Mouse (Mus musculus): ENCODE data around the gene Pgm5.

- no peak for TF ChIP-seq CTCF (IDR thresholded peaks at IDR 0.05; ENCODE audit: low read depth, low read length)
- no peak for TF ChIP-seq POLR2A (IDR thresholded peaks at IDR 0.05; ENCODE audit: borderline replicate concordance, low read depth, low read length)
These were observed 126.0 kb downstream of the Pgm5 start for GRCm38 (mm10) chr19:24735484-24736128.

Measured in bone marrow macrophage, adult 2 months (primary cell).